ENCODE assay signal across 22 mouse cellular contexts in genomic region chr11:32733195-32733594, GRCm38 (mm10).
DNase-seq lines count a peak whose midpoint lies in the region; ATAC-seq lines count a peak whose summit lies in the region.
"Had no signal": no experiment of that assay in that cellular context is flagged by ENCODE, and none has a peak within 500 bp of the region (broad histone marks: within the 10 kb centered on the region; RNA-seq: fewer than 3 reads in every experiment).

No protein-coding gene starts in this region.

- intact Hi-C loops in left cerebral cortex, postnatal 10 days (cut with DNase I) = no loop called here

- peak; percentile 64 for ATAC-seq in frontal cortex, adult (ENCODE audit: low TSS enrichment)
- ATAC-seq: forebrain, embryonic 16.5 days; hindbrain, postnatal 0 days; intestine, postnatal 0 days; Patski had no signal

- no peak for DNase-seq in frontal cortex, postnatal 10 days (ENCODE audit: low spot score in 2 of 2)
- peak; percentile 38 to 42 for DNase-seq in left cerebral cortex, adult 9 months (ENCODE audit: low spot score in 2 of 2)
- no peak for DNase-seq in left cerebral cortex, postnatal 10 days (ENCODE audit: extremely low spot score in 1 of 2, low spot score in 2 of 2)
- DNase-seq in brain, adult 2 months (ENCODE audit: low read depth, low spot score) = peak; percentile 77
- no peak for DNase-seq in ovary, adult 18-20 months (ENCODE audit: low spot score)
- DNase-seq: adrenal gland, postnatal 10 days; adrenal gland, postnatal 36 days; B cell, adult 2 months; cerebellum, adult 11 months; cerebellum, adult 2 months; cerebellum, adult 9-11 months; cerebellum, postnatal 25 days; gastrocnemius, adult 2 months; gastrocnemius, postnatal 14 days; heart, adult 18-20 months; heart, postnatal 14 days; heart, postnatal 4 days had no signal

Comparison
In these comparisons a context has a peak if more than half of its experiments do, and no peak if none do; other contexts are left out.
1. DNase-seq: peak in left cerebral cortex, adult 9 months (2 of 2) and brain, adult 2 months (single experiment); none in frontal cortex, postnatal 10 days (0 of 2), left cerebral cortex, postnatal 10 days (0 of 2) and ovary, adult 18-20 months (single experiment).